Mouse (Mus musculus) CH12.LX (cell line): Measurements from ENCODE around the gene Arl5b.

Source experiments
- ELF1 ChIP-seq: IDR thresholded peaks from 2 replicates; pipeline ENCODE4 v1.6.1; 2014; ENCODE audit warnings: low read depth, mild to moderate bottlenecking, inconsistent platforms, low read length, improper control_type of control experiment
- SMC3 ChIP-seq: IDR thresholded peaks from 2 replicates; pipeline ENCODE4 v1.6.1; 2011; ENCODE audit warnings: low read depth, low read length, improper control_type of control experiment

DNA sequence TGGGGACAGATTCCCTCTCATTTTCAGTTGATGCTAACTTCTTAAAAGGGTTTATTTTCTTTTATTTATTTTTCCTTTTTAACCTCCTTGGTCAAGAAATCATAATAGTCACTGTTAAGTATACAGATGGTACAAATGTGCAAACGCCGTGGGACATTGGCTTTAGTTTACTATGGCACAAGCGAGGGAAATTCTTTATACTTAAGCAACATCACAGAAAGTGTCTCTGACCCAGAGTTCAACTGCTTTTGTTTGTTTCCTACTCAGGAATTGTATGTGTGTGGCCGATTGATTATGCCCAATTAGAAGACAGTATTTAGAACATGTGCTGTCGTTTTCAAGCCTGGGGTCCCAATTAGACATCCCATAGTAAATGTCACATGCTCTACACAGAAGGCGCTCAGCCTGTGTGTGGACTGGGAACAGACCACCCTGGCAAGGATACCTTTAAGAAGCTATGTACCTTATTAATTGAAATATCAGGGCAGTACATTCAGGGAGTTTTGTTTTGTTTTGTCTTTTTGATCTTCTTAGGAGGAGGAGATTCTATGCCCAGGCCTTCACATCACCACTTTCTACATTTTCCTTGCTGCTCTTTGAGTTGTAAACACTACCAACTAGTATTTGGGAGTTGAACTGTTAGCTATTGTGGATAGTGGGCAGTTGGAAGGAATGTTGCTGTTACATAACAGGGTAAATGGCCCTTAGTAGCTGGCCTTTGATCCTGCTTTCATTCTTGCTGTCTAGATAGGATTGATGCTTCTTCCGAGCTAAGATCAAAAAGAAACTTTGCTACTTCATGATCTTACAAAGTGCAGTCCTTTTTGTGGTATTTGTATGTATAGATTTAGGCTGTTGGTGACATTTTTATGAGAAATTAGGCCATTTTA is 15.4 kb downstream of the Arl5b start:
- TF ChIP-seq SMC3, result no peak
- TF ChIP-seq ELF1, result no peak
